Mouse (Mus musculus): ENCODE measurements around the gene Gm37240. TPM values are rescaled to one million over a fixed set of nuclear protein-coding genes. Genes with fewer than 3 reads are reported as not detected.
"Not testable (repeated sequence)": the region's sequence is repeated elsewhere in the genome, so short reads cannot be mapped to it uniquely, and the experiment has no call there.

Gm37240 gene
- polyA plus RNA-seq, 1 experiment from 2014 or later = 7.2 TPM

GRCm38 (mm10) chr3:84658872-84659271 lies 1228.4 kb downstream of the Gm37240 start:
- H3K9me3 ChIP-seq = peaks cover 3% of the 10 kb centered on the region; the same call in 1 of the 2 replicates
- no peak for ATAC-seq (ENCODE audit: extremely low read depth, insufficient number of reproducible peaks, low FRiP score, low TSS enrichment)
- no peak overlapping the region for H3K9ac ChIP-seq
- no peak overlapping the region for H3K4me2 ChIP-seq
- H3K4me3 ChIP-seq = no peak overlapping the region
- H3K27ac ChIP-seq (replicated peaks) = no peak overlapping the region
- WGBS = 98% methylated on average over 2 of the region's 2 CpGs
- H3K36me3 ChIP-seq = no peaks in the 10 kb centered on the region
- H3K4me1 ChIP-seq = peaks cover 19% of the 10 kb centered on the region
- peaks cover 8% of the 10 kb centered on the region; the same call in 1 of the 2 replicates for H3K27me3 ChIP-seq (replicated peaks)

- Histone ChIP-seq H3K9ac (no peak overlapping the region), H3K27me3 (replicated peaks) (peaks cover 7% of the 10 kb centered on the region; the same call in 1 of the 2 replicates), H3K27ac (replicated peaks) (no peak overlapping the region), H3K4me1 (peaks cover 28% of the 10 kb centered on the region), H3K9me3 (peaks cover 3% of the 10 kb centered on the region; the same call in 1 of the 2 replicates), H3K36me3 (no peaks in the 10 kb centered on the region), H3K4me3 (no peak overlapping the region), H3K4me2 (no peak overlapping the region)
- 83% methylated on average over 7 of the region's 7 CpGs for WGBS
- no peak for ATAC-seq (ENCODE audit: extremely low read depth, insufficient number of reproducible peaks, low FRiP score, low TSS enrichment)
These were observed 1229.3 kb downstream of the Gm37240 start for GRCm38 (mm10) chr3:84658017-84658416.

GRCm38 (mm10) chr3:84657240-84657639 lies 1230.1 kb downstream of the Gm37240 start:
- no peak overlapping the region for H3K4me2 ChIP-seq
- H3K4me3 ChIP-seq = no peak overlapping the region
- no peak overlapping the region for H3K9ac ChIP-seq
- no peak overlapping the region for H3K27ac ChIP-seq (replicated peaks)
- H3K27me3 ChIP-seq (replicated peaks) = peaks cover 7% of the 10 kb centered on the region; the same call in 1 of the 2 replicates
- peaks cover 36% of the 10 kb centered on the region for H3K4me1 ChIP-seq
- 64% methylated on average over 6 of the region's 6 CpGs for WGBS
- H3K36me3 ChIP-seq = no peaks in the 10 kb centered on the region
- H3K9me3 ChIP-seq = peaks cover 3% of the 10 kb centered on the region; the same call in 1 of the 2 replicates
- no peak for ATAC-seq (ENCODE audit: extremely low read depth, insufficient number of reproducible peaks, low FRiP score, low TSS enrichment)

- ATAC-seq (ENCODE audit: extremely low read depth, insufficient number of reproducible peaks, low FRiP score, low TSS enrichment); H3K36me3 ChIP-seq; H3K9me3 ChIP-seq; H3K27ac ChIP-seq (replicated peaks); H3K27me3 ChIP-seq (replicated peaks): not testable (repeated sequence)
- 84% methylated on average over 2 of the region's 2 CpGs for WGBS
- Histone ChIP-seq H3K4me1 (peaks cover 38% of the 10 kb centered on the region), H3K9ac (peak overlapping the region; percentile 64; the same call in 1 of the 2 replicates), H3K4me2 (peak overlapping the region; percentile 69), H3K4me3 (peak overlapping the region; percentile 39; the same call in 1 of the 2 replicates)
These were observed 1231.5 kb downstream of the Gm37240 start for GRCm38 (mm10) chr3:84655785-84656150.

- Histone ChIP-seq H3K27me3 (replicated peaks) (no peaks in the 10 kb centered on the region), H3K36me3 (no peaks in the 10 kb centered on the region), H3K4me3 (peak overlapping the region; percentile 39), H3K9ac (peak overlapping the region; percentile 64; the same call in 1 of the 2 replicates), H3K4me2 (peak overlapping the region; percentile 69), H3K9me3 (peaks cover 3% of the 10 kb centered on the region; the same call in 1 of the 2 replicates), H3K27ac (replicated peaks) (peak overlapping the region; percentile 86), H3K4me1 (peaks cover 38% of the 10 kb centered on the region)
- WGBS = 19% methylated on average over 16 of the region's 16 CpGs
- no peak for ATAC-seq (ENCODE audit: extremely low read depth, insufficient number of reproducible peaks, low FRiP score, low TSS enrichment)
These were observed 1232.2 kb downstream of the Gm37240 start for GRCm38 (mm10) chr3:84654900-84655784.

GRCm38 (mm10) chr3:84654246-84654826 lies 1233.0 kb downstream of the Gm37240 start:
- Histone ChIP-seq H3K27ac (replicated peaks) (peak overlapping the region; percentile 86), H3K27me3 (replicated peaks) (no peaks in the 10 kb centered on the region), H3K4me2 (peak overlapping the region; percentile 69), H3K9ac (peak overlapping the region; percentile 65), H3K4me1 (peaks cover 38% of the 10 kb centered on the region), H3K4me3 (peak overlapping the region; percentile 39), H3K9me3 (peaks cover 3% of the 10 kb centered on the region; the same call in 1 of the 2 replicates), H3K36me3 (no peaks in the 10 kb centered on the region)
- 0 out of 2 replicates have a peak, but pooled peaks have one; percentile 11 for ATAC-seq (ENCODE audit: extremely low read depth, insufficient number of reproducible peaks, low FRiP score, low TSS enrichment)
- WGBS = 5% methylated on average over 12 of the region's 12 CpGs

- no peaks in the 10 kb centered on the region for H3K27me3 ChIP-seq (replicated peaks)
- 12% methylated on average over 14 of the region's 14 CpGs for WGBS
- H3K9ac ChIP-seq = peak overlapping the region; percentile 65
- H3K27ac ChIP-seq (replicated peaks) = peak overlapping the region; percentile 86
- H3K4me1 ChIP-seq = peaks cover 38% of the 10 kb centered on the region
- H3K36me3 ChIP-seq = no peaks in the 10 kb centered on the region
- peak overlapping the region; percentile 69 for H3K4me2 ChIP-seq
- no peak for ATAC-seq (ENCODE audit: extremely low read depth, insufficient number of reproducible peaks, low FRiP score, low TSS enrichment)
- H3K4me3 ChIP-seq = peak overlapping the region; percentile 39
- peaks cover 2% of the 10 kb centered on the region; the same call in 1 of the 2 replicates for H3K9me3 ChIP-seq
These were observed 1233.6 kb downstream of the Gm37240 start for GRCm38 (mm10) chr3:84653557-84654245.

- Histone ChIP-seq H3K9ac (peak overlapping the region; percentile 47), H3K4me1 (peaks cover 38% of the 10 kb centered on the region), H3K27me3 (replicated peaks) (no peaks in the 10 kb centered on the region), H3K4me2 (peak overlapping the region; percentile 69), H3K27ac (replicated peaks) (peak overlapping the region; percentile 86), H3K36me3 (no peaks in the 10 kb centered on the region), H3K9me3 (no peaks in the 10 kb centered on the region), H3K4me3 (no peak overlapping the region)
- 57% methylated on average over 12 of the region's 12 CpGs for WGBS
- ATAC-seq (ENCODE audit: extremely low read depth, insufficient number of reproducible peaks, low FRiP score, low TSS enrichment) = peak; percentile 26; the same call in 1 of the 2 replicates
These were observed 1234.4 kb downstream of the Gm37240 start for GRCm38 (mm10) chr3:84652643-84653556.

GRCm38 (mm10) chr3:84649578-84650327 lies 1237.6 kb downstream of the Gm37240 start:
- H3K9me3 ChIP-seq = no peaks in the 10 kb centered on the region
- no peaks in the 10 kb centered on the region for H3K27me3 ChIP-seq (replicated peaks)
- no peak overlapping the region for H3K4me2 ChIP-seq
- H3K4me3 ChIP-seq = no peak overlapping the region
- no peak for ATAC-seq (ENCODE audit: extremely low read depth, insufficient number of reproducible peaks, low FRiP score, low TSS enrichment)
- 76% methylated on average over 12 of the region's 12 CpGs for WGBS
- H3K4me1 ChIP-seq = peaks cover 34% of the 10 kb centered on the region
- no peak overlapping the region for H3K27ac ChIP-seq (replicated peaks)
- H3K36me3 ChIP-seq = no peaks in the 10 kb centered on the region
- H3K9ac ChIP-seq = no peak overlapping the region

- peak overlapping the region; percentile 48 for H3K27ac ChIP-seq (replicated peaks)
- not testable (repeated sequence) for H3K9me3 ChIP-seq; H3K27me3 ChIP-seq (replicated peaks); H3K4me3 ChIP-seq; H3K4me2 ChIP-seq; H3K36me3 ChIP-seq; ATAC-seq (ENCODE audit: extremely low read depth, insufficient number of reproducible peaks, low FRiP score, low TSS enrichment); H3K9ac ChIP-seq
- 70% methylated on average over 4 of the region's 4 CpGs for WGBS
- peaks cover 18% of the 10 kb centered on the region for H3K4me1 ChIP-seq
These were observed 1239.2 kb downstream of the Gm37240 start for GRCm38 (mm10) chr3:84648069-84648468.
